Mouse (Mus musculus): ENCODE results near the gene Dnase1l3. TPM values are rescaled to one million over a fixed set of nuclear protein-coding genes. Genes with fewer than 3 reads are reported as not detected.

Gene Dnase1l3
- polyA plus RNA-seq (2012; ENCODE audit: insufficient read depth, low replicate concordance) = not detected in 2 replicates

GRCm38 (mm10) chr14:7994271-7994767 is at the start of gene Dnase1l3:
Gene Dnase1l3, minus strand, starts transcription at chr14:7994573.
- Histone ChIP-seq H3K4me1 (peaks cover 58% of the 10 kb centered on the region), H3K9me3 (no peaks in the 10 kb centered on the region), H3K27me3 (replicated peaks) (peaks cover 6% of the 10 kb centered on the region), H3K4me3 (replicated peaks) (no peak within 1 kb of the TSS), H3K36me3 (replicated peaks; ENCODE audit: low read length) (no peaks in the 10 kb centered on the region)
- TF ChIP-seq GATA1 (IDR thresholded peaks at IDR 0.05; ENCODE audit: borderline replicate concordance, low read length) (no peak), FLI1 (IDR thresholded peaks at IDR 0.05; ENCODE audit: low read length) (no peak)

- Histone ChIP-seq H3K36me3 (replicated peaks; ENCODE audit: low read length) (no peaks in the 10 kb centered on the region), H3K27me3 (replicated peaks) (peaks cover 3% of the 10 kb centered on the region), H3K4me1 (peaks cover 4% of the 10 kb centered on the region), H3K9me3 (no peaks in the 10 kb centered on the region), H3K4me3 (replicated peaks) (no peak overlapping the region)
- TF ChIP-seq FLI1 (IDR thresholded peaks at IDR 0.05; ENCODE audit: low read length) (no peak), GATA1 (IDR thresholded peaks at IDR 0.05; ENCODE audit: borderline replicate concordance, low read length) (no peak)
These were observed 48.2 kb upstream of the Dnase1l3 start for GRCm38 (mm10) chr14:8042577-8042976.

DNA sequence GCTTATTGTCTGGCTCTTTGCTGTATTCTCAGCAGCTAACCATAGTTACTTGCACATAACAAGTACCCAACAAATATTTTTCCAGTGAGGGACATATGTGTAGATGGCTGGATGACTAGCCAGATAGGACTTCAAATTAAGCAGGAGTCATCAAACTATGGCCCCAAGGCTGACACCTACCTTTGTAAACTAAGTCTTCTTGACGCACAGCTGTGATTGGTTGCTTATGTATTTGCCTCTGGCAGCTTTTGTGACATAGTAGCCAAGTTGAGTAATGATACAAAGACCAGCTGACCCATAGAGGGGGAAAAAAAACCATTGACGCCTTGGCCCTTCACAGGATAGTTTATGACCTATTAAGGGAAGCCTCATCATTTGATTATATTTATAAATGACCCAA is 47.7 kb upstream of the Dnase1l3 start:
- TF ChIP-seq FLI1 (IDR thresholded peaks at IDR 0.05; ENCODE audit: low read length) (no peak), GATA1 (IDR thresholded peaks at IDR 0.05; ENCODE audit: borderline replicate concordance, low read length) (no peak)
- H3K9me3 ChIP-seq = no peaks in the 10 kb centered on the region

GRCm38 (mm10) chr14:8040911-8041678 is 46.7 kb upstream of the Dnase1l3 start:
- peaks cover 10% of the 10 kb centered on the region for H3K27me3 ChIP-seq (replicated peaks)
- H3K4me3 ChIP-seq (replicated peaks) = no peak overlapping the region
- TF ChIP-seq GATA1 (IDR thresholded peaks at IDR 0.05; ENCODE audit: borderline replicate concordance, low read length) (no peak), FLI1 (IDR thresholded peaks at IDR 0.05; ENCODE audit: low read length) (no peak)
- H3K36me3 ChIP-seq (replicated peaks; ENCODE audit: low read length) = no peaks in the 10 kb centered on the region
- H3K4me1 ChIP-seq = peaks cover 4% of the 10 kb centered on the region
- H3K9me3 ChIP-seq = no peaks in the 10 kb centered on the region

More for the DNA sequence above, 47.7 kb upstream of the Dnase1l3 start:
- H3K4me1 ChIP-seq = peaks cover 4% of the 10 kb centered on the region
- no peaks in the 10 kb centered on the region for H3K36me3 ChIP-seq (replicated peaks; ENCODE audit: low read length)
- H3K4me3 ChIP-seq (replicated peaks) = no peak overlapping the region
- peaks cover 4% of the 10 kb centered on the region for H3K27me3 ChIP-seq (replicated peaks)

DNA sequence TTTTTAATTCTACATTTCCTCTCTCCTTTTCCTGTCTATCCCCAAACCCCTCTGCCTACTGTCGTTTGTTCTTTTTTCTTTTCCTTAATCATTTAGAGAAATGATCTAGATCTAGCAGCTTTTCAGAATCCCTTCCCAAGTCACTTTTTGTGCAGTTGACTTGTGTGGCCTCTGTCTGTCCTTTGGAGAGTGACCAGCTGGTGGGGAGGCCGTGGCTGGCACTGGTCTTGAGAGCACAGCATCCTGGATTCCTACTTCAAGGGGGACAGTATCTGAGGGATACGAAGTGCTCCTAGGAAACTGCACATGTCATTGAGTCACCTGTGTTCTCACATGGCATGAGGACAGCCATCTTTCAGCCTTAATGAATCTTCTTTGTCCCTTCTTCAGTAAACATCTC is 45.8 kb upstream of the Dnase1l3 start:
- TF ChIP-seq FLI1 (IDR thresholded peaks at IDR 0.05; ENCODE audit: low read length) (no peak), GATA1 (IDR thresholded peaks at IDR 0.05; ENCODE audit: borderline replicate concordance, low read length) (no peak)
- H3K36me3 ChIP-seq (replicated peaks; ENCODE audit: low read length) = no peaks in the 10 kb centered on the region
- H3K27me3 ChIP-seq (replicated peaks) = peaks cover 16% of the 10 kb centered on the region
- H3K4me3 ChIP-seq (replicated peaks) = no peak overlapping the region
- H3K4me1 ChIP-seq = peaks cover 4% of the 10 kb centered on the region
- no peaks in the 10 kb centered on the region for H3K9me3 ChIP-seq

DNA sequence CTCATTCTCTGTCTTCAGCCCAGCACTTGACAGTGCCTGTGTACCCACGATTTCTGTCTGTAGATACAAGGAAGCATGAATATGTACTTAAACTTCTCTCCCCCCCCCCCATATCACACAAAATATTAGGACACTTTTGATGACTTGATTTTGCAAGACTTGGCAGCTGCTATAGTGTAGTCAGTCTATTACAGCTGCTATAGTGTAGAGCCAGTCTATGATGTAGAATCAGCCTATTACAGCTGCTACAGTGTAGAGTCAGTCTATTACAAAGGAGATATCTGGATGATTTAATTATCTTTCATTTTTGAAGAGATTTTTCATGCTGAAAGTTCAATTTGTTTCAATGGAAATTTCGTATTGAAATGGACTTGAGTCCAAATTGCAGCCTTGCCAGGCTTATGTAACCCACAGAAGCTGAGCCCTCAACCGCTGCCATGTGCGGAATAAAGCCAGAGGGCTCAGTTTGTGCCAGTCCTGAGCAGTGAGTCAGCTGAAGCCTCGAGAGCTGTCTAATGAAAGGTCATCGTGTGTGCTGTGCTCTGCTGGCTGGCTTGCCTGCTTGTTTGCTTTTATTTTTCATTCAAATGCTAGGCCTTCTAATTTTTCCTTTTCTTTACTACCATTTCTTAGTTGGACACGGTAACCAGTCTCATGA is 44.5 kb upstream of the Dnase1l3 start:
- TF ChIP-seq FLI1 (IDR thresholded peaks at IDR 0.05; ENCODE audit: low read length) (no peak), GATA1 (IDR thresholded peaks at IDR 0.05; ENCODE audit: borderline replicate concordance, low read length) (no peak)
- H3K9me3 ChIP-seq = no peaks in the 10 kb centered on the region
- no peak overlapping the region for H3K4me3 ChIP-seq (replicated peaks)
- H3K36me3 ChIP-seq (replicated peaks; ENCODE audit: low read length) = no peaks in the 10 kb centered on the region
- H3K4me1 ChIP-seq = peaks cover 4% of the 10 kb centered on the region
- H3K27me3 ChIP-seq (replicated peaks) = peaks cover 16% of the 10 kb centered on the region

DNA sequence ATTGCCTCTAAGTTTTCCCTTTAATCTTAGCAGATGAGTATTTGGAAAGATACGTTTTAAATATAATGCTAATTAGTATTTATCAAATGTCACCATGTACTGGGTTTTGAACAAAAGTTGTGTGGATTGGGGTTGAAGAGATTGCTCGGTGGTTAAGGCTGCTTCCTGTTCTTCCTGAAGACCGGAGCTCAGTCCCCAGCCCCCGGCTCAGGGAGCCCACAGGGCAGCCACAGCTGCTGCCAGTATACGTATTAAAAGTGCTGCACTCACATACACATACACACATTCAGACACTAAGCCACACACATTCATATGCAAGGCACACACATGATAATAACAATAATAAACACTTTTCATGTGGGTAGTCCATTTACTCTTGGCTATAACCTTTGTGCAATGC is 43.8 kb upstream of the Dnase1l3 start:
- Histone ChIP-seq H3K27me3 (replicated peaks) (peaks cover 16% of the 10 kb centered on the region), H3K4me1 (peaks cover 4% of the 10 kb centered on the region), H3K9me3 (no peaks in the 10 kb centered on the region), H3K4me3 (replicated peaks) (no peak overlapping the region), H3K36me3 (replicated peaks; ENCODE audit: low read length) (no peaks in the 10 kb centered on the region)
- TF ChIP-seq GATA1 (IDR thresholded peaks at IDR 0.05; ENCODE audit: borderline replicate concordance, low read length) (no peak), FLI1 (IDR thresholded peaks at IDR 0.05; ENCODE audit: low read length) (no peak)

DNA sequence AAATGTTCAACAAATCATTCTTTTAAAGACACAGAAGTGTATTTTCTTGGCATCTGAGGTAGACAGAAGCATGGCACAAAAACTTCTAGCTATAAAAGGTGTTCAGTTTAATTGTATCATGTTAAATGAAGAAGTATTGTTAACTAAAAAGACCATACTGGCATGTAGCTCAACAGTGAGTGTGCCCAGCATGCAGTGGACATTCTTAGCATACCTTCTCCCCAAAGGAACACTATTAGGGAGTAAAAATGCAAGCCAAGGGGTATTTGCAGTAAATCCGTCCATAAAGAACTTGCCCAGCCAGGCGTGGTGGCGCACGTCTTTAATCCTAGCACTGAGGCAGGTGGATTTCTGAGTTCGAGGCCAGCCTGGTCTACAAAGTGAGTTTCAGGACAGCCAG is 42.0 kb upstream of the Dnase1l3 start:
- Histone ChIP-seq H3K36me3 (replicated peaks; ENCODE audit: low read length) (no peaks in the 10 kb centered on the region), H3K27me3 (replicated peaks) (peaks cover 20% of the 10 kb centered on the region), H3K9me3 (no peaks in the 10 kb centered on the region), H3K4me1 (peaks cover 4% of the 10 kb centered on the region), H3K4me3 (replicated peaks) (no peak overlapping the region)
- TF ChIP-seq FLI1 (IDR thresholded peaks at IDR 0.05; ENCODE audit: low read length) = no peak
- TF ChIP-seq GATA1 (IDR thresholded peaks at IDR 0.05; ENCODE audit: borderline replicate concordance, low read length) = no peak

- H3K36me3 ChIP-seq (replicated peaks; ENCODE audit: low read length) = no peaks in the 10 kb centered on the region
- TF ChIP-seq GATA1 (IDR thresholded peaks at IDR 0.05; ENCODE audit: borderline replicate concordance, low read length) = no peak
- no peak for TF ChIP-seq FLI1 (IDR thresholded peaks at IDR 0.05; ENCODE audit: low read length)
- no peak overlapping the region for H3K4me3 ChIP-seq (replicated peaks)
- H3K27me3 ChIP-seq (replicated peaks) = peaks cover 21% of the 10 kb centered on the region
- H3K9me3 ChIP-seq = no peaks in the 10 kb centered on the region
- H3K4me1 ChIP-seq = peaks cover 4% of the 10 kb centered on the region
These were observed 41.6 kb upstream of the Dnase1l3 start for GRCm38 (mm10) chr14:8035951-8036350.

GRCm38 (mm10) chr14:8034561-8034960 is 40.2 kb upstream of the Dnase1l3 start:
- peaks cover 4% of the 10 kb centered on the region for H3K4me1 ChIP-seq
- no peaks in the 10 kb centered on the region for H3K36me3 ChIP-seq (replicated peaks; ENCODE audit: low read length)
- H3K9me3 ChIP-seq = no peaks in the 10 kb centered on the region
- H3K4me3 ChIP-seq (replicated peaks) = no peak overlapping the region
- peaks cover 25% of the 10 kb centered on the region for H3K27me3 ChIP-seq (replicated peaks)
- no peak for TF ChIP-seq GATA1 (IDR thresholded peaks at IDR 0.05; ENCODE audit: borderline replicate concordance, low read length)
- TF ChIP-seq FLI1 (IDR thresholded peaks at IDR 0.05; ENCODE audit: low read length) = no peak

All from megakaryocyte, embryonic 14.5 days (primary cell).